Mouse (Mus musculus) hindbrain, embryonic 15.5 days (tissue): Measurements from ENCODE around the gene Olfr314. TPM values are rescaled to one million over a fixed set of nuclear protein-coding genes. Genes with fewer than 3 reads are reported as not detected.
"Not testable (repeated sequence)": the region's sequence is repeated elsewhere in the genome, so short reads cannot be mapped to it uniquely, and the experiment has no call there.

Experiments
- ATAC-seq: fragments of 200-750 bp; cut with Nextera tagmentation; 2 replicates; pipeline ENCODE4 v1.8.0; 2017; ENCODE audit warnings: low read depth, moderate number of reproducible peaks, moderate TSS enrichment; ENCODE audit not compliant: low FRiP score
- H3K27ac ChIP-seq: fragments of 300-500 bp; sonication (generic); replicated peaks from 2 replicates; pipeline ENCODE4 v1.5.1; 2015; ENCODE audit warnings: mild to moderate bottlenecking, inconsistent platforms
- H3K27me3 ChIP-seq: fragments of 300-500 bp; sonication (generic); 2 replicates; pipeline ENCODE4 v1.6.1; 2015; ENCODE audit warnings: control low read depth, inconsistent platforms
- H3K36me3 ChIP-seq: fragments of 300-500 bp; sonication (generic); 2 replicates; pipeline ENCODE4 v1.6.1; 2015; ENCODE audit warnings: control low read depth, inconsistent platforms
- H3K4me1 ChIP-seq: fragments of 300-500 bp; sonication (generic); replicated peaks from 2 replicates; pipeline ENCODE4 v1.6.1; 2015; ENCODE audit warnings: control low read depth, inconsistent platforms
- H3K4me2 ChIP-seq: fragments of 300-500 bp; sonication (generic); 2 replicates; pipeline ENCODE4 v1.6.1; 2015; ENCODE audit warnings: moderate library complexity, mild to moderate bottlenecking, inconsistent platforms
- H3K4me3 ChIP-seq: fragments of 300-500 bp; sonication (generic); 2 replicates; pipeline ENCODE4 v1.5.1; 2015; ENCODE audit warnings: mild to moderate bottlenecking, inconsistent platforms
- H3K9ac ChIP-seq: fragments of 300-500 bp; sonication (generic); 2 replicates; pipeline ENCODE4 v1.6.1; 2015; ENCODE audit warnings: inconsistent platforms
- H3K9me3 ChIP-seq: fragments of 300-500 bp; sonication (generic); 2 replicates; pipeline ENCODE4 v1.6.1; 2016; ENCODE audit warnings: control low read depth, inconsistent platforms
- WGBS: fragments of 180-500 bp; shearing (Covaris S2); methylation state at CpG from one replicate; pipeline ENCODE4 v1.1.7; 2015; 5-methylcytosine and 5-hydroxymethylcytosine counted together
- polyA plus RNA-seq: library from polyadenylated mRNA; unstranded; fragments of >200 nt; fragmentation: Nextera tagmentation; extraction: Ambion mirVana; gene quantifications from 2 replicates; pipeline ENCODE4 v1.2.1, GENCODE M21; 2015

Gene Olfr314
- polyA plus RNA-seq, result not detected in 2 replicates

GRCm38 (mm10) chr11:58782480-58783089 lies at the start of gene Olfr314:
Olfr314 (plus strand) TSS chr11:58782952.
- WGBS, result 85% methylated on average over 6 of the region's 6 CpGs
- Histone ChIP-seq H3K4me3 (no peak within 1 kb of the TSS), H3K36me3 (no peaks in the 10 kb centered on the region), H3K27ac (no peak within 1 kb of the TSS), H3K4me2 (no peak within 1 kb of the TSS), H3K4me1 (no peaks in the 10 kb centered on the region), H3K9me3 (no peaks in the 10 kb centered on the region), H3K27me3 (no peaks in the 10 kb centered on the region), H3K9ac (no peak within 1 kb of the TSS)
- ATAC-seq, result no peak

DNA sequence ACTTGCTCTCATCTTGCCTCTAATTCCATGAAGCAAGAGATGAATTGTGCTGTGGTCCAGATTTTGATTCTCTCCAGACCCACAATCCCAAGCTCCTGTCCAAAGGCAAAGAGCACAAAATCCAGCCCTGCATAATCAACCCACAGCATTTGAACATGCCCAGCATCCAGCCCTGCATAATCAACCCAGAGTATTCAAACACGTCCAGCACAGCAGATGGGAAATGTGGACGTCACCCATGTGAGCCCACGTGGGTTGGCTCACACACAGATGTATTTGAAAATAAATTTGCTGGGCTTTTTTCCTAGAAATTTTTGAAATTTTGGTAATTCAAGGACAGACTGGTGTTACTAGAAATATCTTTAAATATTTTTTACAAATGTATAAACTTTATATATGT lies 49.4 kb upstream of the Olfr314 start:
- H3K27ac ChIP-seq, result no peak overlapping the region
- no peak overlapping the region for H3K4me3 ChIP-seq
- H3K4me2 ChIP-seq, result no peak overlapping the region
- no peaks in the 10 kb centered on the region for H3K27me3 ChIP-seq
- no peaks in the 10 kb centered on the region for H3K9me3 ChIP-seq
- no peak for ATAC-seq
- WGBS, result 42% methylated on average over 3 of the region's 3 CpGs
- no peaks in the 10 kb centered on the region for H3K36me3 ChIP-seq
- no peak overlapping the region for H3K9ac ChIP-seq
- no peaks in the 10 kb centered on the region for H3K4me1 ChIP-seq

GRCm38 (mm10) chr11:58738792-58739262 lies 43.9 kb upstream of the Olfr314 start, which contains the start of gene Olfr317:
Olfr317 (minus strand) TSS chr11:58739212.
- no peak within 1 kb of the TSS for H3K27ac ChIP-seq
- H3K27me3 ChIP-seq, result no peaks in the 10 kb centered on the region
- no peak within 1 kb of the TSS for H3K4me2 ChIP-seq
- H3K9me3 ChIP-seq, result no peaks in the 10 kb centered on the region
- H3K9ac ChIP-seq, result no peak within 1 kb of the TSS
- no peak within 1 kb of the TSS for H3K4me3 ChIP-seq
- no peak for ATAC-seq
- H3K36me3 ChIP-seq, result no peaks in the 10 kb centered on the region
- 87% methylated on average over 4 of the region's 4 CpGs for WGBS
- H3K4me1 ChIP-seq, result no peaks in the 10 kb centered on the region

GRCm38 (mm10) chr11:58751096-58751495 lies 31.7 kb upstream of the Olfr314 start:
- ATAC-seq, result not testable (repeated sequence)

DNA sequence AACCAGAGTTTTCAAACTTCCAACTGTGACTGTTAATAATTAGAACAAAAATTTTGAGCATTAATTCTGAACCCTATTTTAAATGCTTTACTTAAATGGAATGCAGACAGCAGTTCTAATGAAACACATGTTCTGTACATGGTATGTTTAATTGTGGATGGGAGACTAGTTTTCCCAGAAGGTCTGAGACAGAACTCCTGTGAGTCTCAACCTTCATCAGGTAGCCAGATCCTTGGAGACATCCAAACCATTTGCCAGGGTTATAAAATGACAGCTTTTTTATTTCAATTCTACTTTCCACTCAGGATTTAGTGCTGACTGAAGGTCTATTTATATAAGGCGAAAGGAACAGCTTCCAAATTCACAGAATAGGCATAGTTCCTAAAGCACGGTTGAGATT lies 30.3 kb upstream of the Olfr314 start, which contains the start of gene Olfr316:
Gene Olfr316 (plus strand): TSS at position 301 of the 400 bp plus-strand sequence.
- Histone ChIP-seq H3K27ac (no peak within 1 kb of the TSS), H3K9ac (no peak within 1 kb of the TSS), H3K9me3 (no peaks in the 10 kb centered on the region), H3K4me1 (no peaks in the 10 kb centered on the region), H3K27me3 (no peaks in the 10 kb centered on the region), H3K36me3 (no peaks in the 10 kb centered on the region), H3K4me2 (no peak within 1 kb of the TSS), H3K4me3 (no peak within 1 kb of the TSS)
- 91% methylated on average over 2 of the region's 2 CpGs for WGBS
- ATAC-seq, result no peak

More at GRCm38 (mm10) chr11:58751096-58751495, 31.7 kb upstream of the Olfr314 start:
- H3K4me2 ChIP-seq, H3K27ac ChIP-seq, H3K9ac ChIP-seq, H3K27me3 ChIP-seq, H3K36me3 ChIP-seq, H3K9me3 ChIP-seq, H3K4me1 ChIP-seq, H3K4me3 ChIP-seq: not testable (repeated sequence)
- WGBS, result 70% methylated on average over 18 of the region's 18 CpGs

GRCm38 (mm10) chr11:58772888-58773287 lies 9.9 kb upstream of the Olfr314 start, which contains the start of gene Olfr315:
Olfr315 (plus strand) TSS chr11:58773188.
- H3K4me2 ChIP-seq, result no peak within 1 kb of the TSS
- no peak within 1 kb of the TSS for H3K9ac ChIP-seq
- ATAC-seq, result no peak
- H3K4me1 ChIP-seq, result no peaks in the 10 kb centered on the region
- no peaks in the 10 kb centered on the region for H3K36me3 ChIP-seq
- H3K9me3 ChIP-seq, result no peaks in the 10 kb centered on the region
- no peak within 1 kb of the TSS for H3K4me3 ChIP-seq
- H3K27ac ChIP-seq, result no peak within 1 kb of the TSS
- no peaks in the 10 kb centered on the region for H3K27me3 ChIP-seq

DNA sequence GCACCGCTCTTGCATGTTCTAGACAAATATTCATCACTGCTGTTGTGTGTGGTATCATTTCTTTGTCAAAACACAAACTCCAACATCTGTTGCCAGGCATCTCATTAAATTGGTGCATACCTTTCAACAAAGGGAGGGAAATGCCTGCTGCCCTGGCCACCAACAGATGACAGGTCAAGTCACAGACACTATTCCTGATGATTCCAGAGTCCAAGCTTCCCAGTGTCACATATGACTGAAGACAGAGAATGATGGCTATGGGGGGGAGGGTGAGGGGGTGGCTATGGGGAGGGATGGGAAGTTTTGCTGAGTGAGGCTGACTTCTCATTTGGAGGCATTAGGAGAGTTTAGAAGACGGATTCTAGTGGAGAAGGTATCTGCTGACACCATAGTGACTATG lies 1.4 kb downstream of the Olfr314 start:
- H3K4me2 ChIP-seq, result no peak overlapping the region
- H3K27ac ChIP-seq, result no peak overlapping the region
- H3K4me3 ChIP-seq, result no peak overlapping the region
- no peaks in the 10 kb centered on the region for H3K36me3 ChIP-seq
- no peaks in the 10 kb centered on the region for H3K9me3 ChIP-seq
- 79% methylated on average over 2 of the region's 2 CpGs for WGBS
- ATAC-seq, result no peak
- H3K4me1 ChIP-seq, result no peaks in the 10 kb centered on the region
- no peaks in the 10 kb centered on the region for H3K27me3 ChIP-seq
- no peak overlapping the region for H3K9ac ChIP-seq

GRCm38 (mm10) chr11:58787651-58788050 lies 4.9 kb downstream of the Olfr314 start:
- no peaks in the 10 kb centered on the region for H3K27me3 ChIP-seq
- ATAC-seq, result no peak

DNA sequence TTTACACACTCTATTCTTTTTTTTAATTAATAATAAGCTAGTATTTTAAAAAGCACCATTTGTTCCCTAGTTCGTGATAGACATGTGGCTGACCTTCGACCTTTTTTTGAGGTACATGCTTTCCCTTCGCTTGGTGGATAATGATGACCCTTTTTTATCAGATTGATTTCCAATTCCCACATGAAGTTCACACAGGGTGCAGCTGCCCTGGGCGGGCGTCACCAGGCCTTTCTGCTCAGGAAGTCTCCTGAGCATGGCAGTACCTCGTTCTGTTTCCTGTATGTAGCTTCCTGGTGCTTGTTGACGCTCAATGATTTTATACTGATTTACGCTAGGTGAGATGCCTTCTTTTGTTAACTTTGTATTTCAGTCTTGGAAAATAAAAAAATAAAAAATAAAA lies 5.6 kb downstream of the Olfr314 start:
- H3K4me1 ChIP-seq, result no peaks in the 10 kb centered on the region
- H3K9me3 ChIP-seq, result no peaks in the 10 kb centered on the region
- H3K36me3 ChIP-seq, result no peaks in the 10 kb centered on the region
- no peak overlapping the region for H3K4me3 ChIP-seq
- H3K27ac ChIP-seq, result no peak overlapping the region
- H3K4me2 ChIP-seq, result no peak overlapping the region
- 85% methylated on average over 8 of the region's 8 CpGs for WGBS
- H3K27me3 ChIP-seq, result no peaks in the 10 kb centered on the region
- no peak for ATAC-seq
- no peak overlapping the region for H3K9ac ChIP-seq

More at GRCm38 (mm10) chr11:58787651-58788050, 4.9 kb downstream of the Olfr314 start:
- 92% methylated on average over 10 of the region's 10 CpGs for WGBS
- Histone ChIP-seq H3K4me2 (no peak overlapping the region), H3K9ac (no peak overlapping the region), H3K9me3 (no peaks in the 10 kb centered on the region), H3K4me3 (no peak overlapping the region), H3K4me1 (no peaks in the 10 kb centered on the region), H3K36me3 (no peaks in the 10 kb centered on the region), H3K27ac (no peak overlapping the region)

- 24% methylated on average over 3 of the region's 3 CpGs for whole genome bisulfite sequencing
- Histone ChIP-seq H3K9ac (0 out of 2 replicates have a peak overlapping the region, but pooled peaks have one; percentile 17), H3K27ac (no peak overlapping the region), H3K4me3 (no peak overlapping the region), H3K36me3 (no peaks in the 10 kb centered on the region), H3K9me3 (no peaks in the 10 kb centered on the region), H3K4me2 (no peak overlapping the region), H3K27me3 (no peaks in the 10 kb centered on the region), H3K4me1 (no peaks in the 10 kb centered on the region)
- no peak for ATAC-seq
Observed at GRCm38 (mm10) chr11:58789532-58789931, 6.8 kb downstream of the Olfr314 start.

DNA sequence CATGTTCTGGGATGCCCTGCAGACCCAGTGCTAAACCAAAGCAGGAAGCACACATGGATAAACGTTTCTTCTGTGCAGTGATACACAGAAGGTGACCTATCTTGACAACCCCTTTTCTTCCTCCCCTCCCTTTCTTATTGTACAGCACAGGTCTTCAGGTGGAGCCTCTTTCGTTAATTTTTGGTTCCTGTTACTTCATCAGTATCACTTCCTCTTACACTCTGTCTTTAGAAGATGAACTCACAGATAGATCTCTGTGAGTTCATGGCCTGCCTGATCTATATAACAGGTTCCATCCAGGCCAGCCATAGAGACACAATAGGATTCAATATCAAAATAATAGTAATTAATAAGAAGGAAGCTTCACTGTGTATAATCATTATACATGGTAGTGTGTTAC lies 7.3 kb downstream of the Olfr314 start:
- Histone ChIP-seq H3K27me3 (no peaks in the 10 kb centered on the region), H3K4me3 (no peak overlapping the region), H3K9ac (no peak overlapping the region), H3K4me1 (no peaks in the 10 kb centered on the region), H3K4me2 (no peak overlapping the region), H3K27ac (no peak overlapping the region), H3K9me3 (no peaks in the 10 kb centered on the region), H3K36me3 (no peaks in the 10 kb centered on the region)
- ATAC-seq, result no peak
- 56% methylated on average over 2 of the region's 2 CpGs for WGBS

- Histone ChIP-seq H3K9me3 (no peaks in the 10 kb centered on the region), H3K9ac (no peak overlapping the region), H3K27ac (no peak overlapping the region), H3K4me2 (no peak overlapping the region), H3K4me3 (no peak overlapping the region), H3K27me3 (no peaks in the 10 kb centered on the region), H3K4me1 (no peaks in the 10 kb centered on the region), H3K36me3 (no peaks in the 10 kb centered on the region)
- no peak for ATAC-seq
- 85% methylated on average over 6 of the region's 6 CpGs for WGBS
Observed at GRCm38 (mm10) chr11:58790646-58791045, 7.9 kb downstream of the Olfr314 start.

- Histone ChIP-seq H3K27ac (no peak overlapping the region), H3K4me3 (no peak overlapping the region), H3K36me3 (no peaks in the 10 kb centered on the region), H3K9me3 (no peaks in the 10 kb centered on the region), H3K27me3 (no peaks in the 10 kb centered on the region), H3K4me2 (no peak overlapping the region), H3K9ac (no peak overlapping the region), H3K4me1 (no peaks in the 10 kb centered on the region)
- ATAC-seq, result no peak
- WGBS, result 100% methylated on average over 2 of the region's 2 CpGs
Observed at GRCm38 (mm10) chr11:58795856-58796255, 13.1 kb downstream of the Olfr314 start.
